Mouse (Mus musculus): ENCODE results near the gene AC161166.1. TPM values are rescaled to one million over a fixed set of nuclear protein-coding genes. Genes with fewer than 3 reads are reported as not detected.
A peak's percentile ranks its signal among the peaks of the same experiment; 100 is the strongest.
"Not testable (repeated sequence)": the region's sequence is repeated elsewhere in the genome, so short reads cannot be mapped to it uniquely, and the experiment has no call there.

The AC161166.1 gene
- polyA plus RNA-seq, 2 experiments from 2014 or later, result 0.17 TPM; not detected in 1

DNA sequence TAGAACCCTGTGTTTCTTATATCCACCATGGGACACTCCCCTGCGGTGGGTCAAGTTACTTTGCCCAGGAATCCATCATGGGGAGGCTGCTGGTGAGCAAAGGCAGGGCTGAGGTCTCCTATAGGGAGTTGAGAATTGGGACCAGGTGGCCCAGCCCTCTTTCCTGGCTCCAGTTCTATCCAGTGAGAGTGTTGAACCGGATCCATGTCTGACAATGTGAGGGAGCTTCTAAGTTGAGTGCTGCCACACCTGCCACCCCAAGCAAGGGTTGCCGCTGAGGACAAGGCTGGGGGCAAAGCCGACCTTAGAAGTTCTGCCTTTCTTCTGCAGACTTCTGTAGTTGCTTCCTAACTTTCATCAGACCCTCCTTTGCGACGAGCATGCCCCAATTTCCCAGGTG lies 29.0 kb downstream of the AC161166.1 start:
- not testable (repeated sequence) for ATAC-seq

DNA sequence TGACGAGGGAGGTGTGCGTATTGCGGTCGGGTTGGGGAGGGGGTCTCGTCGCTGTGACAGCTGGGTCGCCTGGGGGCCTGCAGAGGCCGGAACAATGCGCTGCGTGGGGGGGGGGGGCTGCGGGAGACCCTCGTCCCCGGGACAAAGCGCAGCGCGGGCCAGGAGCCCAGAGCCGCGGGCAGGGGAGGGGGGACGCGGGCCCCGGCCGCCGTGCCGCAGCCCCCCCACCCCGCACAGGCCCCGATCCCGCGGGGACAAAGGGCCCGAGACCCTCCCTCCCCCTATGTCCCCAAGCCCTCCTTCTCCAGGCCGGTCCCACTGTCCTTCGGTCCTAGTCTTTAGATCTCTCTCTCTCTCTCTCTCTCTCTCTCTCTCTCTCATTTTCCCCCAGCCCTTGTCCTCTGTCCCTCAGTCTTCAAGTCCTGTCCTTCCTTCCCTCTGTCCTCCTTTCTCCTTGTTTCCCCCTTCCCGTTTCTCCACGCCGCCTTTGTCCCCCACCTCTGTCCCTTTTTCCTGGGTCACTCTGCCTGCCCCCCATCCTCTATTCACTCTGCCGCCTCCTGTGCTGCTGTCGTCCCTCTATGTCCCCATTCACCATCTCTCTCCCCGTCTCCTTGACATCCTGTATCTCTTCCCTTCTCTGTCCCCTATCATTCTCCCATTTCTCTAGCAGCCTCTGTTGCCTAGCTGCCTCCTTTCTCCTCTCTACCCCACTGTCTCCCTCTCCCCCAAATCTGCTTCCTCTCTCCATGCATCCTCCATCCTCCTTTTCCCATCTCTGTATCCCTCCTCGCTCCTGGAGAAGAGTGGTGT lies 29.8 kb downstream of the AC161166.1 start:
- no peak for ATAC-seq

DNA sequence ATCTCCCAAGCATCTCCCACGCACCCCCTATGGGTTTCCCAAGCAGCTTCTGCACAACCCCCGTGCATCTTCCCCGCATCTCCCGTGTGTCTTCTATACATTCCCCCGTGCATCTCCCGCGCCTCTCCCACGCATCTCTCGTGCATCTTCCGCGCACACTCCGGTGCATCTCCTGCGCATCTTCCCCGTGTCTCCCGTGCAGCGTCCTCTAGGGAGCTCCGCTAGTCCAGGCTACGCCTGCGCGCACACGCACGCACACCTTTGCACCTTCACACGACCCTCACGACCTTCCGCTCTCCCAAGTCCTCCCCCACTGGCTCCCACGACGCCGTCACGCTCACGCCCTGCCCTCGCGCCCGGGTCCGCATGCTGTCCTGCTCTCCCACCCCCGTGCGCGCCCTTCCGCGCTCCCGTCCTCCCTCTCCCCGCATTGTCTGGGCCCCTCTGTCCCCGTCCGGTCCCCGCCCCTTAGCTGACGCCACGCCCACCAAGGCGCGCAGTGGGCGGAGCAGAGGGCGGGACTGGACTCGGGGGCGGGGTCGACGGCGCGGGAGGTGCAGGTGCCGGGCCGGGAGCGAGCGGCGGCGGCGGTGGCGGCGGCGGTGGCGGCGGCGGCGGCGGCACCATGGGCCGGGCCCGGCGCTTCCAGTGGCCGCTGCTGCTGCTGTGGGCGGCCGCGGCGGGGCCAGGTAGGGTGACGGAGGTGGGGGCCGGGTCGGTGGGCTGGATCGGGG lies 30.6 kb downstream of the AC161166.1 start, which contains the start of gene Cadm4:
Cadm4 (plus strand) TSS at position 550 of the 734 bp plus-strand sequence.
- ATAC-seq, result peak; percentile 83

DNA sequence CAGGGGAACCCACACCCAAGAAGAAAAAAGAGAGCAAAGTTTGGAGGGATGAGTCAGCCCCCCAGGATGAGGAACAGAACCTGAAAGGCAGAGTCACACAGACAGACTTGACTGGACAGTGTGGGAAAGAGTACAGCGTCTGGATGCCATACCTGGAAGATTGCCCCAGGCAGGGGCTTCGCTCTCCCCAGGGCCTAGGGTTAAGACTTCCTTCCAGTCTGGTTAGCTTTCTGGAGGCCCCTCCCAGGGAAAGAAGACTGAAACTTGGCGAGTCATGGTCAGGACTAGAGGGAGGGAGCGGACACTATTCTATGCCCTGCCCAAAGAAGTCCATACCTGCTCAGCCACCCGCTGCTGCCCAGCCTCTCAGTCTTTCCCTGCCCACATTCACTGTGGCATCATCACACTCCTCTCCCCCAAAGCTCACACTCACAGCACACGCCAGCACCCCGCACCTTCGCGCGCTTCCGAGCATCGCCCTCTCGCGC lies 31.2 kb downstream of the AC161166.1 start:
- ATAC-seq, result no peak

DNA sequence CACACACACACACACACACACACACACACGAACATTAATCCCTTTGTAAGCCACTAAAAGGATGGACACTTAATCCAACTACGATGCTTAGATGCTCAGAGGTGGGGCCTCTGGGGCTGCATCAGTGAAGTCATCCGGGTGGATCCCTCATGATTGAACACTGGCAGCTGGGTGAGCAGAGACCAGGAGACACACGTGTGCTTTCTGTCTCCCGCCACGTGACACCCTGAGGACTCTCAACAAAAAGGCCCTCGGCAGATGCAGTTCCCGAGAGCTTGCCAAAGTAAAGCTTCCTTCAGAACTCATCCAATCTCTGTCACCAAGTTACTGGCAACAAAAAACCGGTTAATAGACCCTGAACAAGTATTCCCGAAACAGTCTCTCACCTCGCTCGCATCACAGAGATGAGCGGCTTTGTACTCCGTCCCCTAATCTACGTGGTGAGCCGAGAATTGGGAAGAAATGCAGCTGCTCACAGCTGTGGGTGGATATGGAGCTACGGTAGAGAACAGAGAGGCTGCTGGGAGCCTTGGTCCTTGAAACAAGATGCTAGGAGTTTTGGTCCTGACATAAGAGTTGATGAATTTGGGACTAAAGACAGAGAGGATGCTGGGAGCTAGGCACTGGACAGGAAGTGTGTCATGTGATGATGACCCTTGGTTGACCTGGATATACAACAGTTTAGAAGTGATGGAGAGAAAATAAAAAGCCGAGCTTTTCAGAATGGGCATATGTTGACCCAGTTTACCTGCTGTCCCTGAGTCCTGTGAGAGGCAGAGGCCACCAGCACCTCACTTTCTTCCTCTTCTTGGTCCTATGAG lies 31.9 kb downstream of the AC161166.1 start:
- ATAC-seq, result no peak

DNA sequence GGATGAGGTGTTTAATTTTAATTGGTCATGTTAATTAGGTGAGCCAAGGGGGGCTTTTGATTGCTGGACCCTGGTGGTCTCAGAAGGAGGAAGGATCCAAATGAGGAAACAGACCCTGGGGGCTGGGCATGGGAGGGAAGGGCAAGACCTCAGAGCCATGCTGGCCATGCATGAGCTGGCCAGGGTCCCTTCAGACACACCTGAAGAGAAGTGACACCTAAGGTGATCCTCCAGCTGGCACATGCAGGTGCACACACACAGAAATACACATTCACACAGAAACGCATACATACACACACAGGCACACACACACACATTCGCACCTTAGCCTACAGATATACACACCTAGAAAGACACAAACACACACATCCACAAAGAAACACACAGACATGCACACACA lies 32.6 kb downstream of the AC161166.1 start:
- no peak for ATAC-seq

DNA sequence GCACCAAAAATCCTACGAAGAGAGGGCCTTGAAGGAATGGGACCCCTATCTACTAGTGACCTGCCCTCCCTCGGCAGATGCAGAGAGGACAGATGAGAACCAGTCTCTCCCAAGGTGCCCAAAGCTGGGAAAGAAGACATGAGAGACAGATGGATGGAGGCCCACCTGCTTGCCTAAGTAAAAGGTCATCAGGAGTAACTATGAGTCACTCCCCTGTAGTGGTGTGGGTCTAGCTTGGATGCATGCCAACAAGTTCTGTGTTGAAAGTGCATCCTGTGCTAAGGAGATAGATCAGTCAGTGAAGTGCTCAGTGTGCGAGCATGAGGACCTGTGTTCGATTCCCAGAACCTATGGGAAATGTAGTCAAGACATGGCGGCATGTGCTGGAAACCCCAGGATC lies 33.3 kb downstream of the AC161166.1 start:
- ATAC-seq, result no peak

DNA sequence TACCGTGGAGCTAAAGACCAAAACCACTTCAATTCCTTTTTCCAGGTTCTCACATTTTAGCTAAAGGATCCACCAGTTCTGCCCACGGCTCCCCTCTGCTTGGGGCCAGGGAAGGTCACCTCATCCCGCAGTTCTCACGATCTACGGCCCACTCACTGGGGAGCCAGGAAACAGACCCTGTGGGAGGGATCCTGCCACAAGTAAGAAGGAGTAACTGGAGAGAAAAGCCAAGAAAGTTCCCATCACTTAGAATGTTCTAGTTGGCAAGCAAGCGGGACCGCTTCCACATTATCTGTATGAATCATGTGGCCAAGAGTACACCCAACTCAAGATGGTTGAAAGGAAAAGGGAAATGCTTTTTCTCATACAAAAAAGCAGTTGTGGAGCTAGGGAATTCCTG lies 35.4 kb downstream of the AC161166.1 start:
- ATAC-seq, result no peak

DNA sequence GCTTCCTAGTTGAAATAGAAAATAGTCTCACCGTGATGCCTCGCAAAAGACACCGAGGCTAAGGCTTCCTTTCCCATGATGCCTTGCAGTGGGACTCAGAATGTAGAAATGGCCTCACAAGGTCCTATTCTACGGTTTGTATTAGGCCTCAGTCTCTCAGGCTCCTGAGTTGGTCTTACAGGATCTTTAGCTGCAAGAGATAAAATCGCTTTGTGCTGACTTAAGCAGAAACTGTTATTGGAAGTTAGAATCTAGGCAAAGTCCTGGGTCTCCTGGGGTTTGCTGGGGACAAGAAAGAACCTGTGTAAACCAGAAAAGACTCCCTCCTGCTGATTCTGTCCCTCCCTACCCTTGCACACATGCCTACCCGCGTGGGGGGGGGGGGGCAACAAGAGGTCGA lies 35.9 kb downstream of the AC161166.1 start:
- ATAC-seq, result no peak

DNA sequence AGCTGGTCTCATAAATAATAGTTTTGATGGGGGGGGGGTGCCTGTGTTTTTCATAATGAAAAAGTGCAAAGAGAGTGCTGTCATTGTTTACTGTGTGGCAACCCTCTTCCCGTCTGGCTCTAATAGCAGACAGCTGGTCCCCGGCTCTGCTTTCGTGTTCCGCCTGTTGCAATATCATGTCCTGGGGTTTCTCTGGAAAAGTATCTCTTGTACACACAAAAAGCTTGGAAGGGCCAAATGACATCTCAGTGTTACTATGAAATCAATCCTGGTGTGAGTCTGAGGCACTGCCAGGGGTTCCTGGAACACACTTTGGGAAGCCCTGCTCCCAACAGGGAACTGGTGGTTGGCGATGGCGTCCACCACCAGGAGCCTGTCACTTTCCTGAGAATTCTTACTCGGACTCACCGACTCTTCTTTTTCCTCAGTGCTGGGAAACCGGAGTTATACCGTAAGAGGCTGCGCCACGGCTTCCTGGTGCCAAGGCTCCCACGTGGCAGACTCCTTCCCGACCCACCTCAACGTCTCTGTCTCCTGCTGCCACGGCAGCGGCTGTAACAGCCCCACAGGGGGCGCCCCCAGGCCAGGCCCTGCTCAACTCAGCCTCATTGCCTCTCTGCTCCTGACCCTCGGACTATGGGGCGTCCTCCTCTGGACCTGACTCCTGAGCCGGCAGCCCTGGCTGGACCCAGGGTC lies 37.3 kb downstream of the AC161166.1 start:
- no peak for ATAC-seq

DNA sequence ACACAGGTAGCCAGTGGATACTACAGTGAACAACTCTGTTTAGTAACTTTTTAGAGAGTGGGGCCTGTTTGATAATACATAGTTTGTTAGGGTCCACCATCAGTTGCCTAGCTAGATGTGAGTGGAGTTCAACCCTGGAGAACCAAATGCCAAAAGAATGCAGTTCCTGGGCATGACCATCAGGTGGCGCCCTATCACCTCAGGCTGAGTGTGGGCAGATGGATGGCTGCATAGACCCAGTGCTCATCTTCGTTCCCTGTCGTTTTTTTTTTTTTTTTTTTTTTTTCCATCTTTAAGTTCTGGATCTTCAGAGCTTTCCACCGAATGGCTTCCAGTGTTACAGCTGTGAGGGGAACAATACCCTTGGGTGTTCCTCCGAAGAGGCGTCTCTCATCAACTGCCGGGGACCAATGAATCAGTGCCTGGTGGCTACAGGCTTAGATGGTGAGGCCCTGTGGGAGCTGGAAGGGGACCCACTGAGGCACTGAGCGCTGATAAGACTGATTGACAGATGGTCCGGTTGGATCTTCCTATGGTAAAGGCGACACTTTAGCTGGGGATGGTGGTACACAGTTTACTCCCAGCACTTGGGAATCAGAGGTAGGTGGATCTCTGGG lies 38.2 kb downstream of the AC161166.1 start:
- ATAC-seq, result no peak

DNA sequence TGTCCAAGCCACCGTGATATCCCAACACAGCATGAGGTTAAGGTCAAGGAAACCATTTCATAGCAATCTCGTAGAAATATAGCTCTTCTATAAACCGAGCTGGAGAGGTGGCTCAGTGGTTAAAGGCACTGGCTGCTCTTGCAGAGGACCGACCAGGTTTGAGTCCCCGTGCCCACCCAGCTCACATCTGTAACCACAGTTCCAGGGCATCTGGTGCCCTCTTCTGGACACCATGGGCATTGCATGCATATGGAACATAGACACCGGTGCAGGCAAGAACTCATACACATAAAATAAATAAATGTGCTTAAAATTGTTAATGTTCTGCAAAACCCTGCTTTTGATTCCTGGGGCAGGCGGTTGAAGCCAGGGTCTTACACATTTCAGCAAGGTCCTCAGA lies 39.3 kb downstream of the AC161166.1 start:
- ATAC-seq, result no peak

DNA sequence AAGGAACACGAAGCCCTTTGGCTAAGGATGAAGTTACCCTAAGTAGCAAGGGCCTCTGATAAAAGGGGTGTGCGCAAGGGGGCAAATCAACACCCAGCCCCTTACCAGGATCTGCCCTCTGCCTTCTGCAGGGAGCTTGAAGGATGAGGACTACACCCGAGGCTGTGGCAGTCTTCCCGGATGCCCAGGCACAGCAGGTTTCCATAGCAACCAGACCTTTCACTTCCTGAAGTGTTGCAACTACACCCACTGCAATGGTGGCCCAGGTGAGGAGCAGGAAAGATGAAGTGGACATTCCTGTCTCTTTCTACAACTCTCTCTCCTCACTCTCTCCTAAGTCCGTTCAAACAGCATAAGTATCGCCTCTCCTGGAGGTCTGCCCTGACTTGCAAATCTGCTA lies 39.8 kb downstream of the AC161166.1 start:
- ATAC-seq, result no peak

DNA sequence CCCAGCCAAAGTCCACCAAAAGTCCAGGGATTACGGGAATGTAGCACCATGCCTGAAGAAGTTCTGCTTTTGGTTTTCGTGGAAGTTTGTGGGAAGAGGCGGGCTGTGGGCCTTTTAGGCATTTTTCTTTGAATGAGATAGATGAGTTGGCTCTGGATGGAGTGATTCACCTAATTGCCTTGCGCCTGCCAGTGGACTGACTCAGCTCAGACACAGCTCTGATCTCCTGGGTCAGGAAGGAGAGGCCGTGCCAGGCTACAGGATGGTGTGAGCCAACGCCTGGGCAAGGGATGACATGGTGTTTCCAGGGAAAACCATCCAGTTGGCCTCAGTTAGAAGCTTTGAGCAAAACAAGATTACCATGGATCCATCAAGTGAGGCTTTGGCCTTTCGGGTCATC lies 41.9 kb downstream of the AC161166.1 start:
- no peak for ATAC-seq

DNA sequence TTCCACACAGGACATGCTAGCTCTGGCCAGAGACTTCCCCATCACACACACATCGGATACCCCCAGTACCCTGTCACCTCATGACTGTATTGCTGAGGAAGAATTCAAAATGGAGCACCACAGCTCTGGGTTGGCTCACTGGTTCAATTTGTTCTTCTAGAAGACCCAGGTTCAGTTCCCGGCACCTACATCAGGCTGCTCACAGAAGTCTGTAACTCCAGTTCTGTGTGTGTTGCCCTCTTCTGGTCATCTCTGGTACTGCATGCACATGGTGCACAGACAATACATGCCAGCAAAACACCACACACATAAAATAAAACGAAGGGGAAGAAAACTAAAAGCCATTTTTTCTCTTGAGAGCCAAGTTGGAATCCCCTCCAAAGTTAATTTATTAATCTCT lies 43.1 kb downstream of the AC161166.1 start:
- ATAC-seq, result no peak

DNA sequence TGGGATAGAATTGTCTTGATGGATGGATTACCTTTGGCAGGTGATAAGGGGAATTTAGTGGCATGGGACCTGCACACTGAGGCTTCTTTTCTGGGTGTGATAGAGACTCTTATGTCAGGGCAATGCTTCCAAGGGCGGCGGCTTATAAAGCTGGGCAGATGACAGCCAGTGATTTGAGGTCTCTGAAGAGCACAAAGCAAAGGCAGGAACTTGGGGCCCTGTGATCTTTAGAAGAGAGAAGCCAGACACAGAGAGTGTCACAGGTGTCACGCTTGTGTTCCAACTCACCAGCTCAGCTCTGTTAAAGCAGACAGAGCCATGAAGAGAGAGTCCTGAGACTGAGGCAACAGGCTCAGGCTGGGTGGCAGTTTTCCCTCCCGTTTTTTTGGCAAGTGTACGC lies 44.4 kb downstream of the AC161166.1 start:
- peak; percentile 54 for ATAC-seq

DNA sequence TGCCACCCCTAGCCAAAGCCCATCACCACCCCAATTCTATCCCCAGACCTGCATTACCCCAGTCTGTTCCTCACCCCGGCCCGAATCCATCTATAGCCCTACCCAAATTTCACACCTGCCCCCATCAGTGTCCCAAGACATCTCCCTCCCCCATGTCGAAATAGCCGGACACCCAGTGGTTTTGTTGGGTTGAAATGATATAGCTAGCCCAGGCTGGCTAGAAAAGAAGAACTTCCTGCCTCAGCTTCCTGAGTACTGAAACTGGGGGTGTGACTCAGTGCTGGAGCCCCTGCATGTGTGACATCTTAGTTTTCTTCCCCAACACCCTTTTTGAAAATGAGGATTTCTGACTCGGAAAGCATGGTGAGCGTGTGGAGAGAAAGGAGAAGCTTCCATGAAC lies 45.4 kb downstream of the AC161166.1 start:
- no peak for ATAC-seq

DNA sequence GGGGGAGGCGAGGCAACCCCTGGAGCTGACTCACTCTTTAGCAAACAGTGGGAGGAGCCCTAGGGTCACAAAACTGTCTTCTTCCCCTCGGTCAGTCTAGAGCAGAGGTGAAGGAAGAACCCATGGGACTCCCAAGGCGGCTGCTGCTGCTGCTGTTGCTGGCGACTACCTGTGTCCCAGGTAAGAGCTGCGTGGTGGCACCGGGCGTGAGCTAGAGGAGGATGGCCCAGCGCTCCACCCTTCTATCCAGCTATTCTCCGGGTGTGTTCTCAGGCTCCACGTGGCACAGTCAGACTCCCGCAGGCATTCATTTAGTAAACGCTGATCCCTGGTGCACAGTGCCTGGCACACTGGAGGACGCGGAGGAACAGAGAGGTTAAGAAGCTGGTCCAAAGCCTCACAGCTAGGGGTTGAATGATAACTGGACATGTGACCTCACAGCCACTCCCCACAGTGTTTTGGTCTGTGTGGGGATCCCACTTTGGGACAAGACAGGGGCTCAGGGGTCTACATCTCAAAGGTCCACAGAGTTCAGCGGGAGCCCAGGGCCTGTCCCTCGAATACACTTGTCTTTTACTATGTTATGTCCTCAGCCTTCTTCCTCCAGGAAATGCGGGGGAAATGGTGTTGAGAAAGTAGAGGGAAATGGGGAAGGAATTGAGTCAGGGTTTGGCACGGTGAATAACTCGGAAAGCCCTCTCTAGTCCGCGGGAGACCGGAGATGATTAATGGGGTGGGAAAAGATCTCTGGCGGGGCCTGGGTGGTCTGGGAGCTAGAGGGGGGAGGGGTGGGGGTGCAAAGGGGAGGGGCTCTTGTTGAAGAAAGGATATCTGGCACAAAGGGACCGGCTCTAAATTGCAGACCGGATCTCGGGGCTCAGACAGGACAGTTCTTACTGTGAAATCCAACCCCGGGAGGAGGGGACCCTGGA lies 49.6 kb downstream of the AC161166.1 start, which contains the start of gene Plaur:
Plaur (plus strand) TSS at position 97 of the 932 bp plus-strand sequence.
- no peak for ATAC-seq

DNA sequence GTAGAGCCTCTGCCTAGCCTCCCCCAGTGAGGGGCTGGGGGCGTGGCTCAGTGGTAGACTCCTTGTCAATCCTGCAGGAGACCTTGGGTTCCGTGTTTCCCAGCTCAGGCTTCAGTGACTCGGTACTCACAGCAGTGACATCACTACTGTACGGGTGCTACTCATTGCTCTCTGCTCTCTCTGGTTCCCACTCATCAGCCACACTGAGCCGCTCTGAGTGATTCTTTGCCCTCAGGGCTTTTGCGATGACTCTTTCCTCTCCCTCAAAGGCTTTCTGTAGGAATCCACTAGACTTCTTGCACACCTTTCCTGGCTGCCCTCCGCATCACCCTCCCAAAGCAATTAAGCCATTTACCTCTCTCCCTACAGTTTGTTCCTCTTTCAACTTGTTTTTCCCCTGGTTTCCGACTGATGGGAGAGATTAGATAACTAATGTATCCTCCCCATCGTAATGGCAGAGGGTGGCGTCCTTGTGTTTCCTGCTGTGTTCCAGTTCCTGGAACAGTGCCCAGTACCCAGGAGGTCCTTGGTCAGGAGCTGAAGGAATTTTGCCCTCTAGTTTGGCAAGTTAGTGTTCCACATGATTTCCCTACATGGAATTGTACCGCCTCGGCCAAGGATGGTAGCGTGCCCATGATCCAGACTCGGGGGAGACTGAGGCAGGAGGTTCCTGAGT lies 50.7 kb downstream of the AC161166.1 start:
- no peak for ATAC-seq
